Mouse (Mus musculus): ENCODE results near the gene Cdc14a.

Cdc14a gene

DNA sequence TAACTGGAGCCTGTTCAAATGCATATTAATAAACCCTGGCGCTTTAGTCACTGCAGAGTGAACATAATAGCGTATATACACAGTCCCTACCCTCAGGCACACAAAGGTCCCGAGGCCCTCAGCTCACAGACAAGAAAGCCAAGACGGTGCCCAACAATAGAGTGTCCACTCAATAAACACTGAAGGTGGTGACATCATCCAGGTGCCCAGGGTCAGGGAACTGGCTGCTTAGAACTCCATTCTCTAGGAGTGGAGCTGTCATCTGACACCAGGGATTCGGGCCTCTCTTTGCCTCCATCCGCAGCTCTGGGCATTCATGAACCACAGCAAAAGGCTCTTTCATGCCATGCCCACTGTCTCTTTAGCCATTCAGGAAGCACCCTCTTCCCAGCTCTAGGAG is 2.7 kb downstream of the Cdc14a start:
- in situ Hi-C loops (cut with MboI; ENCODE audit: unreplicated experiment in 2 of 2) = loop anchor here (5.0 to 10.0 kb wide), 9 partner anchors 66 to 726 kb away; partner anchors contain the start of genes Sass6 (in 2 of the 2), Dbt (in 1 of the 2) and Rtca (in 1 of the 2)

GRCm38 (mm10) chr3:116419791-116420190 is 4.0 kb downstream of the Cdc14a start:
- in situ Hi-C loops (cut with MboI; ENCODE audit: unreplicated experiment in 2 of 2) = loop anchor here (5.0 to 10.0 kb wide), 10 partner anchors 68 to 725 kb away; partner anchors contain the start of genes Sass6 (in 2 of the 2), Dbt (in 1 of the 2) and Rtca (in 1 of the 2)

DNA sequence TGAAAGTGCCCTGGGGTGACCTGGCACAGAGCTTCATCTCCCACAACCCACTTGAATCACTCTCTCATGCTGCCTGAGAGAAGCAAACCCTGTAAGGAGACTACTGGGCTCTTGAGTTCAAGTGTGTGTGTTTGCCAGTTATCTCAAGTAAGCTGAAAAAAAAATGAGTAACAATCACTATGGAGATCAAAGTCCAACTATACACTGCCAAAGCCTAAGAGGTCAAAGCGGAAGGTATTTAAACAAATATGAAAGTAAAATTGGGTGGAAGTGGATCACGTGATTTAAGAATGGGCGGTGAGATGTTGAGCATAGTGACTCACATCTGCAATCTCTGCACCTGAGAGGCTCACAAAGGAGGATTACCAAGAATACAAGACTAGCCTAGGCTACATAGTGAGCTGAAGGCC is 9.4 kb downstream of the Cdc14a start:
- in situ Hi-C loops (cut with MboI; ENCODE audit: unreplicated experiment in 2 of 2) = loop anchor here in 1 of 2 experiments (10.0 kb wide), 1 partner anchor 400 kb away; no protein-coding TSS in a partner anchor

DNA sequence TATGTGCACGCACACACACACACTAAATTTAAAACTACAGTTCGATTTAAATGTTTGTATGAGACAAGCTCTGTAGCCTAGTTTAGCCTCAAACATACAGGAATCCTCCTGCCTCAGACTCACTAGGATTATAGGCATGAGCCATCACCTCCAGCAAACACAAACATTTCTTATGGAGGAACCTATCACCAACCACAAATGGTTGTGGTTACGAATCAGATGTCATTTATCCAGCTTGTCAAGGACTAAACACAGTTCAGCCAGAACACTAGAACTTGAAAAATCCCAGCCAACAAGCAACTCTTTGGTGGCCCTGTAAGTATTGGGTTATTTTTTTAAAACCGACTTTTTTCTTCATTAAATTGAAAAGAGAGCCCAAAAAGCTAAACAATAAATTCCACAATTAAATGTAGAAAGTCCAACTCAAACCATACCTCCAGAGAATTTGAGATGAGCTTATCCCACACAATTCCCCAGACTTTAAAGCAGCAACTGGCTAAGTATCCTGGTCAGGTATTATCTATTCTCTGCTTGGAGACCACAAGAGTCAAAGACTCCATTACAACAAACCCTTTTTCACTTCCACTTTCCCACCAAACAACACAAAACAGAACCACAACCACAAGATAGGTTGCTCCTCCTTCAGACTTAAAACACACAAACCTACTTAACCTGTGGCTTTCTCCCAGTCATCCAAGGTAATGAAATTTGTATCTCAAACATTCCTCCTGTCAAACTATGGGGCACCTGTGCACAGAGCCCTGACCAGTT is 10.7 kb downstream of the Cdc14a start:
- in situ Hi-C loops (cut with MboI; ENCODE audit: unreplicated experiment in 2 of 2) = loop anchor here in 1 of 2 experiments (10.0 kb wide), 1 partner anchor 402 kb away; no protein-coding TSS in a partner anchor

GRCm38 (mm10) chr3:116410051-116410450 is 13.8 kb downstream of the Cdc14a start:
- in situ Hi-C loops (cut with MboI; ENCODE audit: unreplicated experiment in 2 of 2) = loop anchor here in 1 of 2 experiments (10.0 kb wide), 1 partner anchor 405 kb away; no protein-coding TSS in a partner anchor

DNA sequence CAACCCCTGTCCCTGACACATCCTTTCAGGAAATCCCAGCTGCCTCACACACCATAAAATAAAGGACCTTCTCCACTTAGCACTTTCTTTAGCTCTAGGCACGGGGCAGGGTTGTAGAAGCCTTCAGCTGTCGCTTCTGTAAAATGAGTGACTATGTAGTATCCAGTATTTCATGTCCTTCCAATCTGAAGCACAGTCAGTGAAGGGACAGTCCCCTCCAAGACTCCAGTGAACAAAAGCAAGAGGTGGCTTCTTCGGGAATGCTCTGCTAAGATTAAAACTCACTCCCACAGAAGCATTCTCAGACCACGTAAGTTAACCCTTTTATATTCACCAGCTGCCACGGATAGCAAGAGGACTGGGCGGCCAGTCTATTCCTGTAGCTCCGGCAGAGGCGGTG is 14.3 kb downstream of the Cdc14a start:
- in situ Hi-C loops (cut with MboI; ENCODE audit: unreplicated experiment in 2 of 2) = no loop called here

DNA sequence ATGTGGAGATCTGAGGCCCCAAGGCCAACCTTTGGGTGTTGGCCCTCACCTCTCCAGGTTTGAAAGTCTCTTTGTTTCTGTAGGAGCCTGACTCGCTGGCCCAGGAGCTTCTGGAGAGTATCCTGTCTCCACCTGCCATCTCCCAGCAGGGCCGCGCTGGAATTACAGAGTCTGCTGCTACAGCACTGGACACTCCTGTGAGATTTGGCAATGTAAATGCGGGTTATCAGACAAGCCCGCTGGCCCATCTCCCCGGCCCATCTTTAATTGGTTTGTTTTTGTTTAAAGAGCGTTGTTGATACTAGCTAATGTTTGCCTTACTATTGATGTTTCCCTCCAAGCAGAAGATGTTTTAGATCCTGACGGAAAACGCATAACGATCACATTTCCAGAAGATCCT is 15.0 kb downstream of the Cdc14a start:
- in situ Hi-C loops (cut with MboI; ENCODE audit: unreplicated experiment in 2 of 2) = no loop called here

GRCm38 (mm10) chr3:116405516-116405915 is 18.3 kb downstream of the Cdc14a start:
- in situ Hi-C loops (cut with MboI; ENCODE audit: unreplicated experiment in 2 of 2) = no loop called here

DNA sequence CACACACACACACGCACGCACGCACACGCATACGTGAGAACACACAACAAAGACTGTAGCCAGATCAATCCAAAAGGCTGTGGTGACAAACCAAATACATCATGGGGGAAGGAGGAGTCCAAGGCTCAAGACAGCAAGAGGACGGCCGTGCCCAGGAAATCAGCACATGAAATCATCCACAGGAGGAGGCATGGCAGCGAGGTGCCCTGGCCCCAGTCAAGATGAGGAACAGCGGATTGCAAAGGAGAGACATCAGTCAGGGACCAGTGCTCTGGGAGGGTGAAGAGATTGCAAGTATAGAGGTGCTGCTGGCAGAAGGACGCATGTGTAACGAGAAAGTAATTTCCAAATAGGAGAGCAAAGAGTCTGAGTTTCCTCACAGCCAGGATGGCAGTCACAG is 22.4 kb downstream of the Cdc14a start:
- in situ Hi-C loops (cut with MboI; ENCODE audit: unreplicated experiment in 2 of 2) = no loop called here

DNA sequence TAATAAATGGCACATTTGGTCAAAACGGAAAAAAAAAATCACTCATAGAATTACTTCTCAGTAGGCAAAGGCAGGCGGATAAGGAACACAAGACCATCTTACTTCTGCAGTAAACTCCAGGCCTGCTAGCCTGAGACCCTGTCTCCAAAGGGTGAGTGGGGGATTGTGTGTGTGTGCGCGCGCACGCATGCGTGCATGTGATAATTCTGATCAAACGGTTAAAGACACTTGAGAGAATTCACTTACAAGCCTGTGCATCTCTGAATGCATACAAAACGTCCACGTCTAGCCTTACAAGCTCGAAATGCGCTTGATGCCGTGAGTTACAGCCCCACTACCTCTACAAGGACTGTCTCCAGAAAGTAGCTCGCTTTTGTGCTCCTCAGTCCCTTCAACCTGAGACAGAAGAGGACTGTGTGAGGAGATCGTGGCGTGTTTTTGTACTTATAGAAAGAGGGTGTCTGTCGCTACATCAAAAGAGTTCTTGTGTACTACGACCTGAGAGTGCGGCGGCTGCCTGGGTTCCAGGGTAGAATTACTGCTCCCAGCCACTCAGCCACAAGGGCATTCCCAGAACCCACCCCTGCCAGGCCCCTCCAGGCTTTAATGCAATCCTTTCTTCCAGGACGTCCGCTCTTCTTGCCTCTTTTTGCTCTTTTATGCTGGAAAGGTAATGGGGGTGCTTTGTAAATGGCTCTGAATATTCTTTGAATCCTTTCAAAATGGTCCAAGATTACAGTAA is 24.3 kb downstream of the Cdc14a start:
- in situ Hi-C loops (cut with MboI; ENCODE audit: unreplicated experiment in 2 of 2) = no loop called here

DNA sequence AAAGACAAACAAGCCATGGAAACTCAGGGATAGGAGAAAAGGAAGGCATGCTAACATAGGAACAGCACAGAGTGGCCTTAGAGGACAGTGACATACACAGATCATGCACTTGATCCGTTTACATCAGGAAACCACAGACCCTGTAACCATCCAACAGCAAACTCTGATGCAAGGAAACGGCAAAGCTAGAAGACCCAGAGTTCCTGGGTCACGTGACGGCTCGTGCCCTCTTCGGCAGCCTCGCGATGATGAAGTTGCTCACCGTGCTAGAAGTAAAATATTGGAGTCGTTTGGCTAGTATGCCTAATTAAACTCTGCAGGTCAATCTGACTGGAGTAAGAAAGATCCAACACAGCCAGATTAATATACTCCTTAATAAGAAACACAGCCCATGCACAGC is 25.3 kb downstream of the Cdc14a start:
- in situ Hi-C loops (cut with MboI; ENCODE audit: unreplicated experiment in 2 of 2) = no loop called here

DNA sequence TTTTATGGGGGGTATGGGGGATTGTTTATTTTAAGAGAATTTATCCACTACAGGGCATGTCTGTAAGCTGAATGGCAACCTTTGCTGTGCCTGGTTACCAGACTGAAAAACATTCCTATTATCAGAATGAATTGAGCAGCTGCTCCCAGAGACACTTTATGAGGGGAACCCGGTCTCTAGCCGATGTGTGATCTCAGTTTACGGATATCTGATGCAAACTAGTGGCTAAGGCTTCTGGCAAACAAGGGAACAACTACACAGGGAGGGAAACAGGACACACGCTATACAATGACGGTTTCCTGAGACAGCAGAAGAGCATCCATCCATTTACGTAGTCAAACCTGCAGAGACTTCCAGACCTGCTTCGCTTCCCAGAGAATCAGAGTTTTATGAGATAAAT is 25.9 kb downstream of the Cdc14a start:
- in situ Hi-C loops (cut with MboI; ENCODE audit: unreplicated experiment in 2 of 2) = no loop called here

DNA sequence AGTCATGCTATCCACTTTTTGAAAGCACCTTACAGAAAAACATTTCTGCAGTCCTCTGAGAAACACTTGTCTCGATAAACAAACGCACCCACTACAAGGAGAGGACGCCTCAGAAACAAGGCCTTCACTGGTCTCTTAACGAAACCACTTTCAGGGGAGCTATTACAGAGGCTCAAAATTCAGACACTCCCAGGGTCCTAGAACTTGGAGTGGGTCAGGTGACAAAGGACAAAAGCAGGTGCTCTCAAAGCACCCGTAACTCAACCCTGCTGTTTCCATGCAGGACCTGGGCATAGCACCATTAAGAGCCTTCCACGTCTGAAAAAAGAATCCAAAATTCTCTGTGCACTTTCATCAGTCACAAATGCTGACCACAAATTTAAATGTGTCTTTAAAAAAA is 26.5 kb downstream of the Cdc14a start:
- in situ Hi-C loops (cut with MboI; ENCODE audit: unreplicated experiment in 2 of 2) = no loop called here

DNA sequence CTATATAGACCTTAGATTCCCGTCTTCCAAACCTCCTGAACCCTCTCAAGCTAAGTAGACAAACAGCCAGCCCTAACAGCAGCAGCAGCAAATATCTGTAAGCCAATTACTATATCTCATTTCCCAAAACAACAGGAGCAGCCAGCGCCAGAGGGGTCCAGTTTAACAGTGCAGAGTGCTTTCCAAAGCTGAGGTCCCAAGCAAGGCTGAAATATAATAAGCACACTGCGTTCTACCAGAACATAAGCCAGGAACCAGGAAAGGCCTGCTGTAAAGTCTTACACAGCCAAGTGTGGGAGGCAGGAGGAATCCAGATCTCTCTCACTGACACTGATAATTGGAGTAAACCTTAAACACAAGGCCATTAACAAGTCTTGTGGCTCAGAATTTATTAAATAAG is 27.3 kb downstream of the Cdc14a start:
- in situ Hi-C loops (cut with MboI; ENCODE audit: unreplicated experiment in 2 of 2) = no loop called here

DNA sequence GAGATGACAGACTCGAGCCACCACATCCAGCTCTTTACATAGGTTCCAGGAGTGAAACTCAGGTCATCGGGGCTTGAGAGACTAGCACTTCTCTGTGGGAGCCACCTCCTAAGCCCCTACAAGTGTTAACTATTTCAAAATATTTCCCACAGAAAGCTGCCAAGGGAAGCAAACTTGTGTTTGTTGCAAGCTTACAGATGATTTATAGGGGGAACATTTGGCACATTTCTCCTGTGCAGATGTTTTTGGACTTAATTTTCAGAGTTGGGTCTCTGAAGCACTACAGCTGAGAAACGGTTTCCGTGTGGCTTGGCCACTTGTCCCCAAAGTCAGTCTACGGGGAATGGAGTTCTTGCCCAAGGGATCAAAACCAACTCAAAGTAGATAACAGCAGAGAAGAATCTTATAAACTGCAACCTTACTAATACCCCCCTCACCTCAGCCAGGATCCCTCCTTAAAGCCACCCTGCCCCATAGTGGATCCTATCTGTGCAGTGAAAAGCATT is 28.9 kb downstream of the Cdc14a start:
- in situ Hi-C loops (cut with MboI; ENCODE audit: unreplicated experiment in 2 of 2) = no loop called here

DNA sequence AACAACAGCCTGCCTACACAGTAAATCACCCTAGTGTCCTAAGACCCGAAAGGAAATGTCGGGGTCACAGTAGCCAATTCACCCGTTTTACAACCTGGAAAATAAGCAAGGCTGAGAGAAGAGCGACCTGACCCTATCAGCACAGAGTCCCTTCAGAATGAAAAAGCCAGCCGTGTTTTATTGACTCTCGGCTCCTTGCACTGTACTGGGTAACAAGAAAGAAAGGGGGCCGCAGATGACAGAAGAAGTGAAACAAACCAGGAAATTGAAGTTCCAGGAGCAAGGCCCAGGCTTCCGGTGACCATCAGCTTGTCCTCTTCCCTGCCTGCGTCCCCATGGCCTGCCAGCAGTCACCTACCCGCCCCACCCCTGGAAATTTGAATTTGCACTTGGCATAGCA is 32.4 kb downstream of the Cdc14a start:
- in situ Hi-C loops (cut with MboI; ENCODE audit: unreplicated experiment in 2 of 2) = no loop called here

DNA sequence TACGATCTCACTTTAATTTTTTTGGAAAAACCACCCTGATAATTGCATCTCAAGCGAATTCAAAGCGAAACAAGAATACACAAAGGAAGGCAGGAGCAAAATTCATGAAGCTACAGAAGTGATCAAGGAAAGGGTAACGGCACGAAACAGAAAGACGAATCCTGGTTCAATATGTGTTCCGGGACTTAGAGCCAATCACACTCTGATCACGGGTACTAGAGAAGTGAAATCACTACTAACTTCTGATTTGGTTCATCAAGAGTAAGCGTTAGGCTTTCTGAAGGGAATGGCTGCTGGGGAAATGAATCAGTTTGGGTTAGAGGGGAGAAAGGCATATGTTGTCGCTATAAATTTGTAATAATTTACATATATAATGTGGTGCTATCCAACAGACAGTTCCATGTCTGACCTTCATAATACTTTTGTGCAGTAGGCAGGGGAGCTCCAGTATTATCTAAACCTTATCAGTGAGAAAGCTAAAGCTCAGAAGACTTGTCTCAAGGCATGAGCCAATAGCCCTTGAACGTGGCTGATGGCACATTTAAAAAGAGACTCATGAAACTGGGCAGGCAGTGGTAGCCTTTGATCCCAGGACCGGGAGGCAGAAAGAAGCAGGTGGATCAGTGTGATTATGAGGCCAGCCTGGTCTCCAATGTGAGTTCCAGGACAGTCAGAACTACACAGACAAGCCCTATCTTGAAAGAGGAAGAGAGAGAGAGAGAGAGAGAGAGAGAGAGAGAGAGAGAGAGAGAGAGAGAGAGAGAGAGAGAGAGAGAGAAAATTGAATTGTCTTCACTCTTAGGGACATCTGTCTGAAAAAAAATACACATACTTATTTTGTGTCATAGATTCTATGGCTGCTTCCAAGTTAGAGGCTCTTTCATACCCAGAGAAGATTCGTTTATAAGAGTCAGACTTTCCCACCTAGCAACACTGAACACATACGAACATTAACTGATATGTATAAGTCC is 34.0 kb downstream of the Cdc14a start:
- in situ Hi-C loops (cut with MboI; ENCODE audit: unreplicated experiment in 2 of 2) = no loop called here

DNA sequence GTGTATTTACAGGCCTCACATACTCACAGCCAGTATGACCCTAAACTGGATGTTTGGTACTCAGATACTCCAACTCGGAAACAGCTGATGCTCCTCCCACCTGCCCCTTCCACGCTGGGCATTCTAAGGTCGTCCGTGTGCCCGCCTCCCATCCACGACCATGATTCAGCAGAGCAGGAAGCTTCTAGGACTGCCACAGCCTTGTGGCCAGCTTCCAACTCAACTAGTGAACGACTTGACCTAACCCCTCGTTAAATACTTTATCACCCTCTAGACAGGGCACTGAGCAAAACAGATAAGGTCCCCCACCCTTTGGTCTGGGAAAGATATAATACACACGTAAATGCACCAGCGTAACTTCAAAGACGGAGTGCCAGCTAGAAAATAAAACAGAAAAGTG is 35.0 kb downstream of the Cdc14a start:
- in situ Hi-C loops (cut with MboI; ENCODE audit: unreplicated experiment in 2 of 2) = no loop called here

DNA sequence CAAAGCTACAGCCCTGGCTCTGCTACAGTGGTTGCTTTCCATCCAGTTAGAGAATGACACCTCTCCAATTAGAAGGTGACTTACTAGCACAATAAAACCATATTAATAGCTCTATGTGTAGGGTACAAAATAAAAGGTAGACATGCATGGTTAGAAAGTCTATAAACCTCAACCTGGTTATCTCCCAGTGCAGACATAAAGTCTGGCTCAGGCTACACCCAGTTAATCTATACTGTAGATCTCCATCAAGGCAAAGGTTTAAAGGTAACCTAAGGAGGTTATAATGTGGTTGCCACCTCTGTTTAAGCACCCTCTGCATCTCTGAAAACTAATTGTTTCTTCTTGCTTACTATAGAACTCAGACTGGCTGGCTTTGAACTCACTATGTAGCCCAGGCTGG is 36.9 kb downstream of the Cdc14a start:
- in situ Hi-C loops (cut with MboI; ENCODE audit: unreplicated experiment in 2 of 2) = no loop called here

DNA sequence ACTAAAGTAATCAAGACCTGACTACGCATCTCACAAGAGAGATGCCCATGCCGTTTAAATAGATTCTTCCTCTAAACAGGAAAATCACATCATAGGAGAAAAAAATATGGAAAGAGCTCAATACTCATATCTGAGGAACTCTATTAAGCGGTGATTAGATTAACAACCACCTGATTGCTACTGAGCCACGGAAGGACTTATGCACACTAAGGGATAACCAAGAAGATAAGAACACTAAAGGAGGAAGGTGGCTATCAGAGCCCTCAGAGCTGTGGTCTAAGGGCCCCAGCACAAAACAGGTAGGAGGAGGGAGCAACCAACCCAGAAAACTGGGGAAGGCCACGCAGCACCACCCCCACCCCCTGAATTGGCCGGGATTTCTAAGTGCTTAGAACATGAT is 37.5 kb downstream of the Cdc14a start:
- in situ Hi-C loops (cut with MboI; ENCODE audit: unreplicated experiment in 2 of 2) = no loop called here
